Mouse (Mus musculus): ENCODE results near the gene Atg16l2. TPM values are rescaled to one million over a fixed set of nuclear protein-coding genes. Genes with fewer than 3 reads are reported as not detected.

The Atg16l2 gene
- total RNA-seq, 1 experiment from 2014 or later = 96.9 TPM

DNA sequence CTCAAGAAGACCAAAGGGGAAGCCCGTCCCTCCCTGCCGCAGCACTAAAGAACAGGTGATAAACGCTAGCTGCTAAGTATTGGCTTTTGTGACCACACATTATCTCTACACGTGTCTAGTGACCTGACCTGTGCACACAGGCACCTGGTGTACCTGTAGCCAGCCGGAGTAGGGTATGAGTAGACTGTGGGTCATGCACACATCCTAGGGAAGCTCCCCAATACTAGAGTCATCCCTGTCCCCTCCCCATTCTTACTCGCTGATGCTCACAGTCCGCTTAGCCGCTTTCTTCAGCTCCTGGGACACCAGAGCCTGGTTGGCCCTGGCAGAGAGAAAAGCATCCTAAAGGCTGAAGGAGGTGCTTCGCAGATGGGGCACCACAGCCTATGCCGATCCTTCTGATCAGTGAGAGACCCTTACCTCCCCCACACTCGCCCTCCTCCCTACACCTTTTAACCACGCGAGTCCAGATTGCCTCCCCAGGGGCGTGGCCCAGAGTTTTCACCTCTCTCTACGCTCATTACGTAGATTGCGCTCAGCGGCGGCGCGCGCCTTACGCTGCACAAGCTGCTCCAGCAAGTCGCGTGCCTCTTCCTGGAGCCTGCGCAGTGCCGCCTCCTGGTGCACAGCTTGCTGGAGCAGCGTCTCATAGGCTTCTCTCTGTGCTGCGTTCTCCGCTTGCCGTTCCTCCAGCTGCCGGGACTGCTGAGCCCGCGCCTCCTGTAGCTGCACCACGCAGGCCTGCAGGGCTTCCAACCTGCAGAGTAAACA is 5.6 kb downstream of the Atg16l2 start:
- no peak for ATAC-seq (ENCODE audit: extremely low read depth, insufficient number of reproducible peaks, low FRiP score, poor library complexity, severe bottlenecking)

DNA sequence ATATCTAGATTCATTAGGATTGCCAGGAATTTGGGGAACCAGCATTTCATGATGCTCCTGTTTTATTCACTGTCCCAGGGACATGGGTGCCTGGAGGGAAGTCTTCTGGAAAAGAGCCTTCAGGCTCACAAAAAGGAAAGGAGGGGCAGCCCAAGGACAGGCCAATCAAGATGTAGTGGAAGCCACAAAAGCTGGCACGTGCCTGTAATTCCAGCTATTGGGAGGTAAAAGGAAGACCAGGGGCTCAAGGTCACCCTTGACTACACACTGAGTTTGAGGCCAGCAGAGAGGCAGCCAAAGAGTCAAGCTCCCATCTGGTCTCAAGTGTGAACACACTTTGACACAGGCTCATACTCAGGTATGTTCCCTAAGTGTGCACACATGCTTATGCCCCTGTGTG is 6.6 kb downstream of the Atg16l2 start:
- no peak for ATAC-seq (ENCODE audit: extremely low read depth, insufficient number of reproducible peaks, low FRiP score, poor library complexity, severe bottlenecking)

DNA sequence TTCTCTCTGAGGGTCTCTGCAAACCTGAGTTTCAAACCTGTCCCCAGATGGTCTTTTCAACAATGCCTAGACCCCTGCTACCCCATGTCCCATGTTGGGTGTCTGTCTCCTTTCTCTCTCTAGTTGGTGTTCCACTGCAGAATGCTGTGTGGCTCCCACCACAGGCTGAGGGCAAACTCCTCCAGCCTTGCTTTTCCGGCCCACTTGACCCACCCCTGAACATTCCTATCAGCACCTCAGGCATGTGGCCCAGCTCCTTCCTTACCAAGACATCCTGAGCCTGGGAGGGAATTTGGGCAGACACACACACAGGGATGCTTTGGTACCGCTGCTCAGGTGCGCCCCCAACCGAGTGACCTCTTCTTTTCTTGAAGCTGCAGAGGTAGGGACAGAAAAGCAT is 8.4 kb downstream of the Atg16l2 start:
- ATAC-seq (ENCODE audit: extremely low read depth, insufficient number of reproducible peaks, low FRiP score, poor library complexity, severe bottlenecking) = no peak

DNA sequence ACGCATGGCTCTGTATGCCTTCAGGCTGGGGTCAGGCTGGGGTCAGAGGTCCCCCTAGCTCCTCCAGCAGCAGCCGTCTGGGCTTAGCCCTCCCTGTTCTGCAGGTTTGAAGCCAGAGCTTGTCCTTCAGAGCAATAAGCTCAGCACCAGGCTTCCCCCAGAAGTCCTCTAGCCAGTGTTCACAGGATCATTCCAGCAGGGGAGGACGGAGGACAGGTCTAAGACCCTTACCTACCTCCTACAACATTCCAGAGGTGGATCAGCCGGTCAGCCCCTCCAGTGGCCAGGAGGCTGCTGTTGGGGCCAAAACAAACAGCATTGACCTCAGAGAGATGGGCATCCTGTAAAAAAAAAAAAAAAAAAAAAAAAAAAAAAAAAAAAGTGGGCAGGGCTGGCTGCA is 8.9 kb downstream of the Atg16l2 start:
- no peak for ATAC-seq (ENCODE audit: extremely low read depth, insufficient number of reproducible peaks, low FRiP score, poor library complexity, severe bottlenecking)

DNA sequence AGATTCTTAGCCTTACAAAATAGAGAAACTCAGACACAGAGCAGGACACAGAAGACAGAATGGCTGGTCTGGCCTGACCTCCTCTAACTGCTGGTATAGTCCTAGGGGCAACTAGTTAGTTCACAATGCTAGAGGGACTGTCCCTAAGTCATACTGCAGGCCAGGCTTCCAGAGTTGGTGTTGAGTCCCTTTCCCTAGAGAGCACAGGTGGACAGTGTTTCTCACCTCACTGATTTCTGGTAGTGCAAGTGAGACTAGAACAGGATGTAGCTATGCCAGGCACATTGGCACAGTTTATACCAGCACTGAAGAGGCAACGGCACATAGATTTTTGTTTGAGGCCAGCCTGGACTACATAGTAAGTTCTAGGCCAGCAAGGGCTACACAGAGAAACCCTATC is 9.4 kb downstream of the Atg16l2 start:
- ATAC-seq (ENCODE audit: extremely low read depth, insufficient number of reproducible peaks, low FRiP score, poor library complexity, severe bottlenecking) = no peak; the same call in 1 of the 2 replicates

DNA sequence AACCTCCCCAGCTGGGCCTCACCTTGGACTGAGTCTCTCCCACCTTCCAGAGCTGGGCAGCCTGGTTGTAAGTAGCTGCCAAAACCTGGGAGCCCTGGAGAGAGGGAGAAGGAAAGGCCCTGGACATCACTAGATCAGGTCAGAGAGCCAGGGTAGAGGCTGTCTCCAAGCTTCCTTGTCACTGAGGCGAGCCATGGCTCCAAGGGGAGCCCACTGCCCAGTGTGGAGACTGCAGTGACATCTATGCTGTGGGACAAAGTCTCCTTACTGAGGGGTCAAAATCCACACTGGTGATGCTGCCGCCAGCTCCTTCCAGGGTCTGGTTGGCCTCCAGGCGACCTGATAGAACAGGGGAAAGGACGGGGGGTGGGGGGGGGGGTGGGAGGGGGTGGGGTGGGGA is 10.0 kb downstream of the Atg16l2 start:
- ATAC-seq (ENCODE audit: extremely low read depth, insufficient number of reproducible peaks, low FRiP score, poor library complexity, severe bottlenecking) = no peak

DNA sequence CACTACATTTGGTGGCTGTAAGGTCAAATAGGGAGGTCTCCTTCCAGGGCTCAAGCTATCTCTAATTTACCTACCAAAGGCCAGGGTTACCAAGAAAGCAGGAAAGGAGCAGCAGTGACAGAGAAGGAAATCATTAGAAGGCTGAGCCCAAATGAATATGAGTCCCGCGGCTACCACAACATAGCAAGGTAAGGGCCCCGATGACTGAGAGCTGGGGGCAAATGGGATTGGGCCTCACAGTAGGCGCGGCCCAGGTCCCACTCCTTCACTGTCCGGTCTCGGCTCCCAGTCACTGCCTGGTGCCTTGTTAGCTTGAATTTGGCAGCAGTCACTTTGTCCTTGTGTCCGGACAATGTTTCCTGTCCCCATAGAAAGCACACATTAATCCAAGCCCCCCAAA is 10.4 kb downstream of the Atg16l2 start:
- no peak for ATAC-seq (ENCODE audit: extremely low read depth, insufficient number of reproducible peaks, low FRiP score, poor library complexity, severe bottlenecking)

DNA sequence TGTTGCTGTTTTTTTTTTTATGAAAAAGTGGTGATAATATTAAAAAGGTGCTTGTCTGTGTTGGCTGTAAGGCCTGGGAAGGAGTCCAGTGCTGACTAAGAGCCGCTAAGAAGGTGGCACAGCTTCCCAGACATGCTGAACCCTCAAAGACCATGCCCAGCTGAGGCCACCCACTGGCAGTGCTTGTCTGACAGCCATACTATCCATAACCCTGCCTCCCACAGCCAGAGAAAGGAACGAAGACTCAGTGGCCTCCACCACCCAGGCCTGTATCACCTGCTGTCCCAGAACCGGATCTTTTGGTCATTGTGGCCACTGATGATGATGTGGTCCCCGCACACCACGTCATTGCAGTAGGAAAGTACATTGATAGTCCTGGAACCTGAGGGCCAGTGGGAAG is 10.8 kb downstream of the Atg16l2 start:
- ATAC-seq (ENCODE audit: extremely low read depth, insufficient number of reproducible peaks, low FRiP score, poor library complexity, severe bottlenecking) = no peak

DNA sequence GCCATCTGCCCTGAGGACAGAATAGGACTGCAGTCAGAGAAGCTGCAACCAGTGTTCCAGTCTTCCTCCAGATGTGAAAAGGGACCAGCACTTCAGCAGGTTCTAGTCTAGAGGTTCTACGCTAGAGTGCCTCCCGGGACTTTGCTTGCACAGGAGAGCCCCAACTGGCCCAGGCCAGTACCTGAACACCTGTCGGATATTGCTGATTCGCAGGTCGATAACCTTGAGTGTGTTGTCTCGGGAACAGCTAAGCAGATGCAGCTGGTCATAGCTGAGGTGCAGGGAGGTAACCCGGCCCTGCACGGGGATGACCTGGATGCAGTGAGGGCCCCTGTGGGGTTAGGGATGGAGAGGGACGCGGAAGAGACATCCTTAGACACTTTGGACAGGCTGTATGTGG is 11.7 kb downstream of the Atg16l2 start:
- no peak for ATAC-seq (ENCODE audit: extremely low read depth, insufficient number of reproducible peaks, low FRiP score, poor library complexity, severe bottlenecking)

DNA sequence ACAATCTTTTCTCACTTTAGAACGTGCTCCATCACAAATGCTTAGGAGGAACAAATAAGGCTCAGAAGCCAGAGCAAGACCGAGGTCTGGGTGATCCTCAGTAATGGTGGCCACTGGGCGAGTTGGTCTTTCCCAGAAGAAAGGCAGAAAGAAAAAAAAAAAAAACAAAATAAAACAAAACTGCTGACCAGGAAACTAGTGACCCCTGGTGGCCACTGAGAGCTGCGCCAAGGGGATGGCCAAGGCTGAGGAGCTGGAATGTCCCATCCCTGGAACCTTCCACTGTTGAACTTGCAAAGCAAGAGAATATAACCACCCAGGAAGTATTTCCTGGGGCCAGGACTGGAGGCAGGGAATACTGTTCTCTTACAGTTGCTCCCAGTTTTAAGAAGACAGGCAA is 13.6 kb downstream of the Atg16l2 start:
- ATAC-seq (ENCODE audit: extremely low read depth, insufficient number of reproducible peaks, low FRiP score, poor library complexity, severe bottlenecking) = no peak

DNA sequence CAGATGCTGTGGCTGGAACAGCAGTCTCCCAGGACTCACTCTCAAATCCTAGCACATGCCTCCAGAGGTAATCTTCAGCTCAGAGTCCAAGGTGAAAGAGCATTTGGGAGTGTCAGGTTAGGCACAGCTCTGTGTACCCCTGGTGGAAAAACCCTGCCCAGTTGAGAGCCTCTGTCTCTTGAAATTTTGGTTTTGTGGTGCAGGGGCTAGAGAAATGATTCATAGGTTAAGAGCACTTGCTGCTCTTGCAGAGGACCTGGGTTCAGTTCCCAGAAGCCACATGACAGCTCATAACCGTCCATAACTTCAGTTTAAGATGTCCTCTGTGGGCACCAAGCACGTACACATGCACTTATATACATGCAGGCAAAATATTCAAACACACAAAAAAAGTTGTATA is 14.2 kb downstream of the Atg16l2 start:
- ATAC-seq (ENCODE audit: extremely low read depth, insufficient number of reproducible peaks, low FRiP score, poor library complexity, severe bottlenecking) = no peak

DNA sequence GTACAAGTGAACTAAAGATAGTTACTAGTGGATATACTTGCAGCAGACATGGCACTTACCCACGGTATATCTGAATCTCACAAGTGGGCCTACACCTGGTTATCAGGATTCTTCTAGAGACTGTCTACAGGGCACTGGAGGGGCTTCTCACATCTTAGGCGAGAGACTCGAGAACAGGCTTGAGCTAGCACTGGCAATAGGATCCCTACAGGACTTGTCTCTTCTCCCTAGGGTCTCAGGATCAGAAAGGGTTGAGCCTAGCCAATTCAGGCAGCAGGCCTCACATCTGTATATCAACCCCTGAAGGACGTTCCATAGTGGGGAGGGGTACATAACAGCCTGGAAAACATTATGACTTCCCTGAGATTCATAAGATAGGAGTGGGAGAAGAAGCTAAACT is 15.2 kb downstream of the Atg16l2 start:
- ATAC-seq (ENCODE audit: extremely low read depth, insufficient number of reproducible peaks, low FRiP score, poor library complexity, severe bottlenecking) = no peak

DNA sequence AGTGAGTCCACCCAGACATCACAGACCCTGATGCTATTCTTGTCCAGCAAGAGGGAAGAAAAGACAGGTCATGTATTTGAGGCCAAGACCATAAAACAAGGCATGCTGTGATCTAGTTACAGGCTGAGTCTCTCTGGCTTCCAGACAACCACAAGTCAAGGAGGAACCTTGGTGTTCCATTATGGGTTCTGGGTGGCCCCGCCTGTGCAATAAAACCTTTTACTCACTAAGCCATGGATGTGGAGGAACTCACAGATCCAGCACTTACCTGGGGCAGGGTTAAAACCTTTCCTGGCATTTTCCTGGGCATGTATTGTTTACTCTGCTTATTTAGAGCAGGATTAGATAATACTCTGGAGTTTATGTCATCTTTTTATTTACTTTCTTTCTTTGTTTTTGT is 17.5 kb downstream of the Atg16l2 start:
- ATAC-seq (ENCODE audit: extremely low read depth, insufficient number of reproducible peaks, low FRiP score, poor library complexity, severe bottlenecking) = no peak

DNA sequence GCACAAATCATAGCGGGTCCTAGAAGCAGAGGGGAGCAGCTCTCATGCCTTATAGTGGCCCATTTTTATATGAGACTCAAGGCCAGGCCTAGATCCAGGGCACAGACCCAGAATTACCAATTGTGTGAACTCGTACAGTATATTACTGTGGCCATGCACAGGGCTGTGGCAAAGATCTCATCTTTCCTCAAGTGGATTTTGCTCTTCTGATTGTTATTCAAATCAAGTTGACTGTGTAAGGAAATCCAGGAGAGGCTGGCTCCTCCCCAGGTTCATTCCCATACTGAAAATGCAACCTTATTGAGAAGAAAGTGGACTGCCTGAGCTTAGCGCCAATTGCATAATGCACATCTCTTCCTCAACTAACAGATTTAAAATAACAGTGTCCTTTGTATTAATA is 19.3 kb downstream of the Atg16l2 start:
- ATAC-seq (ENCODE audit: extremely low read depth, insufficient number of reproducible peaks, low FRiP score, poor library complexity, severe bottlenecking) = no peak

DNA sequence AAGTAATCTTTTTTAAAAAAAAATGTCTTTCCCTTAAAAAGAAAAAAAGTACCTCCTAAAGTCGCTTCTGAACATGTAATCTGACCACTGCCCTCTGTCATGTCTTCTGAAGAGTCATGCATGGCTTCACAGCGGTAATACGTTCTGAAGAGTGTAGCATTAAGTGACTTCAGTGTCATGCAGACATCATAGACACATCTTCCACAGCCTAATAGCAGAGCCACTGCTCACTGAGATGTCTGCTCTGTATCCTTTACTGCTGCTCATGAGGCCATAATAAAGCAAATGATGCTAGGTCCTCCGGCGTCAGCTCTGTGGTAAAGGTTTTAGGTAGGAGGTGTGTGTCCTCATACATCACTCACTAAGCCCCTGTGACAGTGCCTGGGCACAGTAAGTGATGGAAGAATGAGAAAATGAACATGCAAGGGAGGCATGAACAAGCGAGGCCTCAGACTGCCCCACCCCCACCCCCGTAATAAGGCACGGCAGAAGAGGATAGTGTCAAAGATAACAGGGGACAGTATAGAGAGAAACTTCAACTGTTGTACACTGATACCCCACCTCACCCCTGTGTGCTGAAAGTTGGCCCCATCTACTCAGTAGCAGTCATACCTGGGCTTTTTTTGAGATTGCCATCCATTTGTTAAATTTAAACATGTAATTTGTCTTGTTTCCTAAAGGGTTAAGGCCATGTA is 29.4 kb downstream of the Atg16l2 start:
- ATAC-seq (ENCODE audit: extremely low read depth, insufficient number of reproducible peaks, low FRiP score, poor library complexity, severe bottlenecking) = no peak

DNA sequence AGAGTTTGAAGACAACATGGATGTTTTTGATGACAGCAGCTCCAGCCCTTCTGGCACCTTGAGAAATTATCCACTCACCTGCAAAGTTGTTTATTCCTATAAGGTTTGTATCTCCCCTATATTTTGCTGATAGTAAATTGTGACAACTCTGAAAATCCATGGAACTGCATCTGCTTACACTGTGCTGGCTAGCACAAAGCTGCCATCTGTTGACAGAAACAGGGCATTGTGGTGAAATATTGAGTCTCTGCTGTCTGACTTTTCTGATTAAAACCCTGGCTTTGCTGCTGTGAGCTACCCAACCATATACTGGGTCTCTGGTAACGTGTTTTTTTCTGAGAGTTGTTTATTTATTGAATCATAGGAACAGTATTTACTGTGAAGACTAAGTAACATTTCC is 30.4 kb downstream of the Atg16l2 start:
- no peak for ATAC-seq (ENCODE audit: extremely low read depth, insufficient number of reproducible peaks, low FRiP score, poor library complexity, severe bottlenecking)

DNA sequence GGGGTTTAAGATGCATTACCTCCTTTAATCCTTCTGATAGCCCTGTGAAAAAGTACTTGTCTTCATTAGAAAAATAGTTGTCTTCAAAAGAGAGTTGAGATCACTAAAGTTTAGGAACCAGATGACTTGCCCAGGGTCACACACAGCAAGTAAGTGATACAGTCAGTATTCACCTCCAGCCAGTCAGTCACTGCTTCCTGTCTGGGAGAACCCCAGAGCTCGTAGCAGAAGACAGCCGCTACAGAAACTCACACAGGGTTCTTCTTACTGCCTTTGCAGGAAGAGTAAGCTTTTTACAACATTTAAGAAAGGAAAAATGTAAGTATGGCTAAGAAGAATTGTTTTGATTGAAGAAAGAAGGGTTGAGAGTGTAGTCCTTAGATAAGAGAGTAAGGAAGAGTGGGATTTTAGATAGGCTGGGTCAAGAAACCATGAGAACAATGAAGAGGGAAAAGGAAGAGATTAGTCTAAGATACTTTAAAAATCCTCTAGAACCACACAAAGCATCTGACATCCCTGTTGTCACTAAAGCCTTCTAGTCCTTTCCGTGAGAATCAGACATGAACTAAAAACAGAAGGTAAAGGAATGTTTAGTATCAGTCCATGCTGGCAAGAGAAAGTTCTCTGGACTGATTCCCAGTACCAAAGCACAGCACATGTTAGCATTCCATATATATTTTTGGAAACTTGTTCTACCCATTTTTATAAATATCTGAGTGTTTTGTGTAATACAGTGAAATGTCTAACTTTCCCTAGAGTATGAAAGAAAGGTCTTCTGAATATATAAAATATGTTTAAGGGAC is 34.4 kb downstream of the Atg16l2 start:
- no peak for ATAC-seq (ENCODE audit: extremely low read depth, insufficient number of reproducible peaks, low FRiP score, poor library complexity, severe bottlenecking)

DNA sequence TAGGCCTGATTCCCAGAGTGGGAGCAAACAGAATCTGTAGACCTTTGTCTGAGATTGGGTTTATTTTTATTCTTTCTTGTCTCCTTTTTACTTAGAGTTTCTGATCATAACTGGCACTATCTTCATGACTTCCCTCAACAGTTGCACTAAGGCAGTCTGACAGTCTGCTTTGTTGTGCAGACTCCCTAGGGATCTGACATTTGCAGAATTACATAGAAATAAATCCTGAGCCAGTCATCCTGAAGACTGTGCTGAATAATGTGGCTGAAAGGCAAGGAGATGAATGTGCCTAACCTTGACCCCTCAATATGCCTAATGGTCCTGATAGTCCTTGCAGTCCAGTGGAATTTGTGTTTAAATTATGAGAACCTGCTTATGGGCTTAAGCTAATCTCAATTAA is 38.5 kb downstream of the Atg16l2 start:
- no peak for ATAC-seq (ENCODE audit: extremely low read depth, insufficient number of reproducible peaks, low FRiP score, poor library complexity, severe bottlenecking)

DNA sequence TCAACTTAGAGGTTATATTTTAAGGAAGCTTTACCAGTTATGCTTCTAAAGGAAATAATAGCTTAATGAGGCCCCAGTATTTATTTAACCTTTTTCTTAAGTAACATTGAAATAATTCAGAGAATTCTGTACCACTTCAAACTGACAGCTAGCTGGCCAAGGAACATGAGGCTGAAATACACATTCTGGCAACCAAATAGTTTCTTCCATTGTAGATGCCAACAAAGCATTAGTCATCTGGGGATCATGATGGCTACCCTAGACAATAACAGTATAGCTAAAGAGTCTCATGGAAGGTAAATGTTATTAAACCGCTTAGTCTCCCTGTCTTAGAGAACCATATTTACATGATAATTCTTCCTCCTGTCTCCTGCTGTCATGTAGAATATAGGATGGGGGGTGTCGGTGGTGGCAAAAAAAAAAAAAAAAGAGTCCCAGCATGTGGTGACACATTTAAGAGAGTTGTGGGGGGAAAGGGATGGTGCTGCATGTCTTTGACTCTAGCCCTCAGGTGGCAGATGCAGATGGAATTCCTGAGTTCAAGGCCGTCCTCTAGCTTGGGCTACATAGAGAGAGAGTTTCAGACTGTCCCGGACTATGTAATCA is 40.0 kb downstream of the Atg16l2 start:
- ATAC-seq (ENCODE audit: extremely low read depth, insufficient number of reproducible peaks, low FRiP score, poor library complexity, severe bottlenecking) = no peak

DNA sequence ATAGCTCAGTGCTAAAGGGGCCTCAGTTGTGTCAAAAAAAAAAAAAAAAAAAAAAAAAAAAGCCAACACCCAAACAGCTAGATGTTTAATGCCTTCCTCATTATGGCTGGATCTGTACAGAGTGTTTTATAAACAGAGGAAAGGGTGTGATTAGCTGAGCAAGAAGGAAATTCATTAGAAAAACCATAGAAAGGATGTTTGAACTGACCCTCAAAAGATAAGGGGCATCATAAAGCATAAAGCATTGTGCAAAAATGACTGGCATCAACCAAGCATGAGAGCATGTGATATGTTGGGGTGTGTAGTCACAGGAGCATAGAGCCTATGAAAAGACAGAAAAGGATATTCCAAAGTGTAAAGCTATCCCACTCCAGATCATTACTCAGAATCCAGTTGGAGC is 43.6 kb downstream of the Atg16l2 start:
- ATAC-seq (ENCODE audit: extremely low read depth, insufficient number of reproducible peaks, low FRiP score, poor library complexity, severe bottlenecking) = no peak
